Mouse (Mus musculus): ENCODE results near the gene Gm21981.

DNA sequence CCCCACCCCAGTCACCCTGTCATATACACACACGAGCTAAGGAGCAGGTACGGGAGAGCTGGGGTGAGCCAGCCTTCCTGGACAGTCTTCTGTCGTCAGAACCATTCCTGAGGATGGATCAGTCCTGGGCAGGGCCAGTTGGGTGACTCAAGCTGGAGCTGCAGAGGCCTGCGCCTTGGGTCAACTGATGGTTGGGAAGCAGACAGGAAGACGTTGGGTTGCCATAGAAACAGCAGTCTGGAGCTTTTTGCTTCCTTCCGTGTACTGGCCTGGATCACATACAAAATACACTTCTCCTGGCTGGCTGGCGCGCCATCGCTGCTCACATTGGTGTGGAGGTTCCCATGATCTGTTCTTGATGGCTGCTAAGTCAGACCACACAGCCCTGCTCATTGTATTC is 7.5 kb upstream of the Gm21981 start:
- no peak for TF ChIP-seq CTCF (IDR thresholded peaks at IDR 0.05; ENCODE audit: extremely low read depth, insufficient read length, insufficient replicate concordance, low read depth, low read length)
- TF ChIP-seq POLR2A (IDR thresholded peaks at IDR 0.05; ENCODE audit: low read depth, low read length), result no peak

Measured in small intestine, adult 2 months (tissue).